Mouse (Mus musculus) monocyte, adult 59 days (primary cell): Measurements from ENCODE around the gene Olfr303. TPM values are rescaled to one million over a fixed set of nuclear protein-coding genes. Genes with fewer than 3 reads are reported as not detected.

ENCODE experiments used
- total RNA-seq, 2 experiments: library from RNA; stranded (reverse); gene quantifications; one replicate each; pipeline ENCODE4 v1.2.4; 2023

Olfr303 gene
- total RNA-seq = not detected

DNA sequence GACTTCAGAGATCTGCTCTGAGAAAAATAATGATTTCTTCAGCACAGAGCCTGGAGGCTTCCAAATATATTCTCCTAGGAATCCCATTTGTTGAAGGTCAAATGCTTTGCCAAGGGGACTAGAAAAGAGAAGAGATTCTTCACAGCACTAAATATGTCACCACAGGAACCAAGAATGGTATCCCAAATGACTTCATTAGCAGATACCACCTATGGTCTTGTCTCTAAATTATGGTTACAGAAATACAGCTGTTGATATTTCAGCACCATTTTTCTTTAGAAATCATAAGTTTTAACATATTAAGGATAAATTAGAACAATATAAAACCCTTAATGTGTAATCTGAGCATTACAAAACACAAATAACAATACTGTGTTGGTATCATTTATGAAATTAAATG, at the start of gene Olfr303:
Olfr303 (minus strand) TSS at position 101 of the 400 bp plus-strand sequence.

DNA sequence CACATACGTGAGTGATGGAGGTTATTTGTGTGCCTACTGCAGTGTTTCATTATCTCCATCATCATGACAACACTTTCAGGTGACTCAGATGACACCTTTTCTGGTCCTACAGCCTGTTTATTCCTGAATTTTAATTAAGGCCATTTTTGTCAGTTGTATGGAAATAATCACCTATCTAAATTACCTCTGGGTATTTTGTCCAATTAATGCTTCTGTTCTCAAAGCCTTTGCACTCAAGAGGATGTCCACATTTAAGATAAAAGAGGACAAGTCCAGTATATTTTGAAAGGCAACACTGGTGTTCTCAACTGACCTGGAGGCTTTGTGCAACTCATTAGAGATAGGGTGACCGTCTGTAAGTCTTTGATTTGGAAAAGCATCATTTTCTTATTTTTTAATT, 6.0 kb upstream of the Olfr303 start, which contains the start of gene Olfr301:
Olfr301 (plus strand) TSS at position 301 of the 400 bp plus-strand sequence.

DNA sequence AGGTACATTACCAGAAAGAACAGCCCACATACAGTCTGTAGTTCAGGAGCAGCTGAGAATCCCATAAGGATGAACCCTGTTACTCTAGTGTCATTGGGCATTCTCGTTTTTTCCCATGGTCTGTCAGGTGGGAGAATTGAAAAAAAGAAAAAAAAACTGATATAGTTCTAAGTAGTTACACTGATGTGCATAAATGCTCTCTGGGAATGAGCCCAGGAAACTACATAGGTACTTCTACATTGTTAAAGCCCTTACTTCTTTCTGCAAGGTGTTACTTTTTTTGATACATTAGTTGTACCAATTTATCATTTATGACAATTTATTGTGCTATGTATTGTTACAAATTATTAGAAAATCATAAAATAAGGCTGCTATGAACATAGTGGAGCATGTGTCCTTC, 11.0 kb downstream of the Olfr303 start, which contains the start of gene Olfr304:
Olfr304 (minus strand) TSS at position 101 of the 400 bp plus-strand sequence.

DNA sequence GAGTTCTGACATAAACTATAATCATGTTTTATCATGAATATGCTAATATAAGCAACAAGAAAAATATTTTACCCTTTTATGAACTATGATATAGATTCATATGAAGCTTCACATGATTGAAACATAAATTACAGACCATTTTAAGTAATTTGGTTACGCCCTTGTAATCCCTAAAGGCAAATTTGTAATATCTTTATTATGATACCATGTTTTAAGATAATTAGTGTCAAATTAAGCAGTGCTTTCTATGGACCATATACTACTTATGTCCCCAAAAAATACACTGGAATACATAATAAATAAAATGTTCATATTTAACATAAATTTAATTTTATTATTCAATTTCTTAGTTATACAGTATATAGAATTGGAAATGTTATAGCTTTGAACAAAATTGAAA, 30.8 kb downstream of the Olfr303 start, which contains the start of gene Olfr305:
Olfr305 (minus strand) TSS at position 101 of the 400 bp plus-strand sequence.

Other genes with a start within 250 kb of the Olfr303 start
- gene Vmn2r75, start 226.0 kb downstream of the Olfr303 start, total RNA-seq = not detected
- not detected for gene Vmn2r76, start 151.5 kb downstream of the Olfr303 start, total RNA-seq
- gene Olfr310, start 120.6 kb downstream of the Olfr303 start, total RNA-seq = not detected
- not detected for gene Olfr309, start 84.1 kb downstream of the Olfr303 start, total RNA-seq
- gene Olfr308, start 72.2 kb downstream of the Olfr303 start, total RNA-seq = not detected
- gene Olfr307, start 60.2 kb downstream of the Olfr303 start, total RNA-seq = not detected
- not detected for gene Olfr305, start 30.9 kb downstream of the Olfr303 start, total RNA-seq
- gene Olfr304, start 11.1 kb downstream of the Olfr303 start, total RNA-seq = not detected
- gene Olfr301, start 6.1 kb upstream of the Olfr303 start, total RNA-seq = not detected
- not detected for gene Olfr299, start 62.1 kb upstream of the Olfr303 start, total RNA-seq
- not detected for gene Olfr298, start 94.7 kb upstream of the Olfr303 start, total RNA-seq
- not detected for gene Olfr297, start 122.2 kb upstream of the Olfr303 start, total RNA-seq
- gene Olfr295, start 186.1 kb upstream of the Olfr303 start, total RNA-seq = not detected
- gene Olfr294, start 218.9 kb upstream of the Olfr303 start, total RNA-seq = not detected